Mouse (Mus musculus): ENCODE results near the gene Arhgap10. TPM values are rescaled to one million over a fixed set of nuclear protein-coding genes. Genes with fewer than 3 reads are reported as not detected.
A peak's percentile ranks its signal among the peaks of the same experiment; 100 is the strongest.

The Arhgap10 gene
- polyA plus RNA-seq (2015; fragmentation: Nextera tagmentation; extraction: Ambion mirVana): 5.0 and 6.3 TPM in 2 replicates

- Histone ChIP-seq H3K27me3 (peaks cover 43% of the 10 kb centered on the region), H3K9me3 (no peaks in the 10 kb centered on the region), H3K9ac (peak within 1 kb of the TSS; percentile 76), H3K4me2 (peak within 1 kb of the TSS; percentile 95), H3K27ac (0 out of 2 replicates have a peak within 1 kb of the TSS, but pooled peaks have one; percentile 5), H3K4me1 (replicated peaks) (peaks cover 15% of the 10 kb centered on the region), H3K36me3 (no peaks in the 10 kb centered on the region), H3K4me3 (peak within 1 kb of the TSS; percentile 56)
- peak; percentile 91 for ATAC-seq (ENCODE audit: low FRiP score)
- under 1% methylated on average over 61 of the region's 95 CpGs for WGBS
Measured at GRCm38 (mm10) chr8:77517301-77518200, at the start of gene Arhgap10. Gene Arhgap10 (minus strand): TSS chr8:77517953.

GRCm38 (mm10) chr8:77561441-77561840 is 43.7 kb upstream of the Arhgap10 start:
- Histone ChIP-seq H3K27ac (no peak overlapping the region), H3K36me3 (peaks cover 80% of the 10 kb centered on the region), H3K9ac (no peak overlapping the region), H3K4me3 (no peak overlapping the region), H3K9me3 (no peaks in the 10 kb centered on the region), H3K4me1 (replicated peaks) (no peaks in the 10 kb centered on the region), H3K27me3 (no peaks in the 10 kb centered on the region), H3K4me2 (no peak overlapping the region)
- WGBS: 90% methylated on average over 3 of the region's 3 CpGs
- no peak for ATAC-seq (ENCODE audit: low FRiP score)

- Histone ChIP-seq H3K4me2 (no peak overlapping the region), H3K4me3 (no peak overlapping the region), H3K9ac (no peak overlapping the region), H3K27me3 (no peaks in the 10 kb centered on the region), H3K4me1 (replicated peaks) (peaks cover 32% of the 10 kb centered on the region), H3K9me3 (no peaks in the 10 kb centered on the region), H3K27ac (no peak overlapping the region), H3K36me3 (peaks cover 63% of the 10 kb centered on the region)
- no peak for ATAC-seq (ENCODE audit: low FRiP score)
- 99% methylated on average over 3 of the region's 3 CpGs for WGBS
Measured at GRCm38 (mm10) chr8:77552491-77552890, 34.7 kb upstream of the Arhgap10 start.

GRCm38 (mm10) chr8:77549881-77550580 is 32.3 kb upstream of the Arhgap10 start:
- H3K4me1 ChIP-seq (replicated peaks): peaks cover 32% of the 10 kb centered on the region
- H3K27ac ChIP-seq: peak overlapping the region; percentile 92; the same call in 1 of the 2 replicates
- 30% methylated on average over 7 of the region's 7 CpGs for WGBS
- 0 out of 2 replicates have a peak, but pooled peaks have one; percentile 8 for ATAC-seq (ENCODE audit: low FRiP score)
- H3K9me3 ChIP-seq: no peaks in the 10 kb centered on the region
- peaks cover 40% of the 10 kb centered on the region for H3K36me3 ChIP-seq
- H3K4me2 ChIP-seq: peak overlapping the region; percentile 72
- peak overlapping the region; percentile 90 for H3K9ac ChIP-seq
- no peaks in the 10 kb centered on the region for H3K27me3 ChIP-seq
- peak overlapping the region; percentile 73 for H3K4me3 ChIP-seq

- H3K9ac ChIP-seq: peak within 1 kb of the TSS; percentile 90
- H3K36me3 ChIP-seq: peaks cover 34% of the 10 kb centered on the region
- WGBS: 4% methylated on average over 42 of the region's 42 CpGs
- H3K4me1 ChIP-seq (replicated peaks): peaks cover 32% of the 10 kb centered on the region
- peak; percentile 96 for ATAC-seq (ENCODE audit: low FRiP score)
- peak within 1 kb of the TSS; percentile 72 for H3K4me2 ChIP-seq
- H3K4me3 ChIP-seq: peak within 1 kb of the TSS; percentile 73
- H3K27me3 ChIP-seq: no peaks in the 10 kb centered on the region
- no peaks in the 10 kb centered on the region for H3K9me3 ChIP-seq
- H3K27ac ChIP-seq: peak within 1 kb of the TSS; percentile 92
Measured at GRCm38 (mm10) chr8:77549121-77549706, 31.5 kb upstream of the Arhgap10 start, which contains the start of gene Prmt9. Gene Prmt9 (plus strand): TSS chr8:77549397.

GRCm38 (mm10) chr8:77545616-77546015 is 27.9 kb upstream of the Arhgap10 start:
- Histone ChIP-seq H3K4me2 (no peak overlapping the region), H3K9me3 (no peaks in the 10 kb centered on the region), H3K4me1 (replicated peaks) (peaks cover 11% of the 10 kb centered on the region), H3K27me3 (no peaks in the 10 kb centered on the region), H3K27ac (no peak overlapping the region), H3K36me3 (no peaks in the 10 kb centered on the region), H3K9ac (no peak overlapping the region), H3K4me3 (no peak overlapping the region)
- ATAC-seq (ENCODE audit: low FRiP score): no peak
- WGBS: 90% methylated on average over 4 of the region's 4 CpGs

GRCm38 (mm10) chr8:77544428-77544827 is 26.7 kb upstream of the Arhgap10 start:
- 79% methylated on average over 3 of the region's 3 CpGs for WGBS
- Histone ChIP-seq H3K4me2 (no peak overlapping the region), H3K9me3 (no peaks in the 10 kb centered on the region), H3K27me3 (no peaks in the 10 kb centered on the region), H3K36me3 (no peaks in the 10 kb centered on the region), H3K9ac (no peak overlapping the region), H3K4me1 (replicated peaks) (0 out of 2 replicates have a peak, but pooled peaks cover 2% of the 10 kb centered on the region), H3K4me3 (no peak overlapping the region), H3K27ac (no peak overlapping the region)
- no peak for ATAC-seq (ENCODE audit: low FRiP score)

GRCm38 (mm10) chr8:77543152-77543777 is 25.5 kb upstream of the Arhgap10 start:
- no peaks in the 10 kb centered on the region for H3K36me3 ChIP-seq
- no peaks in the 10 kb centered on the region for H3K27me3 ChIP-seq
- no peak for ATAC-seq (ENCODE audit: low FRiP score)
- 93% methylated on average over 6 of the region's 6 CpGs for WGBS
- H3K9me3 ChIP-seq: no peaks in the 10 kb centered on the region
- no peak overlapping the region for H3K9ac ChIP-seq
- H3K4me2 ChIP-seq: no peak overlapping the region
- H3K4me1 ChIP-seq (replicated peaks): no peaks in the 10 kb centered on the region
- H3K27ac ChIP-seq: no peak overlapping the region
- H3K4me3 ChIP-seq: no peak overlapping the region

- no peak for ATAC-seq (ENCODE audit: low FRiP score)
- WGBS: 90% methylated on average over 1 of the region's 1 CpGs
- no peak overlapping the region for H3K27ac ChIP-seq
Measured at GRCm38 (mm10) chr8:77538256-77538655, 20.5 kb upstream of the Arhgap10 start.

GRCm38 (mm10) chr8:77536821-77537220 is 19.1 kb upstream of the Arhgap10 start:
- no peak overlapping the region for H3K27ac ChIP-seq
- no peak overlapping the region for H3K9ac ChIP-seq
- H3K4me3 ChIP-seq: no peak overlapping the region
- no peaks in the 10 kb centered on the region for H3K9me3 ChIP-seq
- no peaks in the 10 kb centered on the region for H3K27me3 ChIP-seq
- 86% methylated on average over 12 of the region's 12 CpGs for WGBS
- H3K4me2 ChIP-seq: no peak overlapping the region
- H3K4me1 ChIP-seq (replicated peaks): no peaks in the 10 kb centered on the region
- H3K36me3 ChIP-seq: no peaks in the 10 kb centered on the region
- no peak for ATAC-seq (ENCODE audit: low FRiP score)

More at GRCm38 (mm10) chr8:77538256-77538655, 20.5 kb upstream of the Arhgap10 start:
- H3K4me1 ChIP-seq (replicated peaks): no peaks in the 10 kb centered on the region
- no peak overlapping the region for H3K4me2 ChIP-seq
- no peak overlapping the region for H3K4me3 ChIP-seq
- H3K9me3 ChIP-seq: no peaks in the 10 kb centered on the region
- H3K36me3 ChIP-seq: no peaks in the 10 kb centered on the region
- no peak overlapping the region for H3K9ac ChIP-seq
- H3K27me3 ChIP-seq: no peaks in the 10 kb centered on the region

GRCm38 (mm10) chr8:77535026-77535595 is 17.4 kb upstream of the Arhgap10 start:
- H3K27me3 ChIP-seq: no peaks in the 10 kb centered on the region
- H3K9ac ChIP-seq: no peak overlapping the region
- no peak overlapping the region for H3K27ac ChIP-seq
- no peak overlapping the region for H3K4me3 ChIP-seq
- 87% methylated on average over 5 of the region's 5 CpGs for WGBS
- H3K36me3 ChIP-seq: no peaks in the 10 kb centered on the region
- no peak overlapping the region for H3K4me2 ChIP-seq
- no peaks in the 10 kb centered on the region for H3K9me3 ChIP-seq
- ATAC-seq (ENCODE audit: low FRiP score): peak; percentile 63; the same call in 1 of the 2 replicates
- H3K4me1 ChIP-seq (replicated peaks): no peaks in the 10 kb centered on the region

All from hindbrain, embryonic 13.5 days (tissue).